Mouse (Mus musculus) midbrain, postnatal 0 days (tissue): ENCODE measurements around the gene Fchsd2. TPM values are rescaled to one million over a fixed set of nuclear protein-coding genes. Genes with fewer than 3 reads are reported as not detected.

ENCODE experiments used
- ATAC-seq: fragments of 200-750 bp; cut with Nextera tagmentation; 2 replicates; pipeline ENCODE4 v1.8.0; 2017; ENCODE audit warnings: moderate number of reproducible peaks, mild to moderate bottlenecking, moderate TSS enrichment, moderate library complexity; ENCODE audit not compliant: low FRiP score
- DNase-seq: peaks from one replicate; pipeline ENCODE4 v3.0.0-alpha.2; 2015; ENCODE audit warnings: low spot score
- H3K27ac ChIP-seq: fragments of 300-500 bp; sonication (generic); 2 replicates; pipeline ENCODE4 v1.5.1; 2014; ENCODE audit warnings: low read depth, mild to moderate bottlenecking, low read length, mixed read lengths
- H3K27me3 ChIP-seq: fragments of 300-500 bp; sonication (generic); 2 replicates; pipeline ENCODE4 v1.6.1; 2014; ENCODE audit warnings: low read length, control low read depth, mixed read lengths; ENCODE audit not compliant: insufficient read depth
- H3K36me3 ChIP-seq: fragments of 300-500 bp; sonication (generic); 2 replicates; pipeline ENCODE4 v1.6.1; 2014; ENCODE audit warnings: low read length, control low read depth, mixed read lengths; ENCODE audit not compliant: insufficient read depth
- H3K4me1 ChIP-seq: fragments of 300-500 bp; sonication (generic); 2 replicates; pipeline ENCODE4 v1.6.1; 2014; ENCODE audit warnings: mild to moderate bottlenecking, control low read depth, antibody characterized with exemption, low read length, mixed read lengths; ENCODE audit not compliant: insufficient read depth
- H3K4me2 ChIP-seq: fragments of 300-500 bp; sonication (generic); 2 replicates; pipeline ENCODE4 v1.6.1; 2014; ENCODE audit warnings: low read depth, mild to moderate bottlenecking, low read length, mixed read lengths; ENCODE audit not compliant: poor library complexity, severe bottlenecking
- H3K4me3 ChIP-seq: fragments of 300-500 bp; sonication (generic); 2 replicates; pipeline ENCODE4 v1.5.1; 2014; ENCODE audit warnings: low read depth, mild to moderate bottlenecking, low read length, moderate library complexity
- H3K9ac ChIP-seq: fragments of 300-500 bp; sonication (generic); replicated peaks from 2 replicates; pipeline ENCODE4 v1.6.1; 2014; ENCODE audit warnings: mild to moderate bottlenecking, low read length, moderate library complexity, mixed read lengths; ENCODE audit not compliant: poor library complexity, severe bottlenecking
- H3K9me3 ChIP-seq: fragments of 300-500 bp; sonication (generic); 2 replicates; pipeline ENCODE4 v1.6.1; 2016; ENCODE audit warnings: low read length, control low read depth
- CTCF ChIP-seq: IDR thresholded peaks from 2 replicates; pipeline ENCODE4 v1.5.1; 2016; ENCODE audit warnings: antibody characterized with exemption, mild to moderate bottlenecking
- WGBS: fragments of 180-500 bp; shearing (Covaris S2); extraction: QIAGEN DNeasy Blood & Tissue Kit; methylation state at CpG from one replicate; pipeline ENCODE4 v1.1.7; 2014; 5-methylcytosine and 5-hydroxymethylcytosine counted together
- polyA plus RNA-seq: library from polyadenylated mRNA; unstranded; fragments of >200 nt; fragmentation: Nextera tagmentation; extraction: Ambion mirVana; gene quantifications from 2 replicates; pipeline ENCODE4 v1.2.1, GENCODE M21; 2015
- total RNA-seq: library from RNA; depleted of rRNA; stranded (reverse); fragments of >200 nt; gene quantifications from 2 replicates; pipeline ENCODE4 v1.2.3, GENCODE M21; 2014

Gene Fchsd2
- total and polyA plus RNA-seq, 2 experiments from 2014 or later: 39.2 to 55.7 TPM

DNA sequence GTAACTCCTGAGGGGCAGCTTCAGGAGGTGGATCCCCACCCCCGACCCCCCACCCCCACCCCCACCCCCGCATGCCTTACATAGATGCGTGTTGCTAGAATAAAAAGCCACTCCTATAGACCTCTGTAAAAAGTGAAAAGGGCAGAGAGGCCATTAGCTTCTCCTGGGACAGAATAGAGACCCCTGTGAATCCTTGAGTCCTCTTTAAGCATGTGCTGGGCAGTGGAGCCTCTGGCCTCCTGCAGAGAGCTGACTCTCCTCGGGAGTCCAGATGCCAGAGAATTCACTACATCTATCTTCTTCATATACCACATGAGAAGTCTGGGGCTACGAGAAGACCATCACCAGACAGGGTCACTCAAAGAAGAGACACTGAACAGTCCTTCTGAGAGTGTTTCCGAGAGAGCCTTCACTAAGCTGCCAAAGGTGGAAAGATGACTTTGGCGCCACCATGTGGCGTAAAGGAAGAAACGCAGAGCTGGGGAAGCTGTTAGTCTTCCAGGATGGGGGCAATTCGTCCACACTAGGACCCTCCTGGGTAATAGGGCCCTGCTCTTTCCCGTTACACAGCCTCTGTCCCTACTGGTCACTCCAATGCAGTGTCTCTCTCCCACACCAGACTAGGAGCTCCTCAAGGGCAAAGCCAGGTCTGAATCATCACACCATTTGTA lies 41.0 kb upstream of the Fchsd2 start:
- peak; percentile 93 for TF ChIP-seq CTCF
- 22% methylated on average over 11 of the region's 11 CpGs for WGBS
- ATAC-seq: peak; percentile 56; the same call in 1 of the 2 replicates

DNA sequence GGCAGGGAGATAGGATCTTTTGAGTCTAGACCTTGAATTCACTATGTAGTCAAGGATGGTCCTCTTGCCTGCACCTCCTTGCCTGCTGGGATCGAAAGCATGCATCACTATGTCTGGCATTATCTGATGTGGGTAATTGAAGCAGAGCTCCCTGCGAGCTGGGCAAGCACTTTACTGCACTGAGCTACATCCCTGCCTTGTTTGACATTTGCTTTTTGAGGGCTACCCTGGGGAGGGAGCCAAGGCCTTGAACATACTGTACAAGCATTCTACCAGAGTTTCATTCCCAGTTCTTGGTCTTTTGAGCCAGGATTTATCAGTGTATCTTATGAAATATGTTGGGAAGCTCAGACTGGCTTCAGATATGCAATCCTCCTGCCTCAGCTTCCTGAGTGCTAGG lies 39.5 kb upstream of the Fchsd2 start:
- H3K4me1 ChIP-seq: no peaks in the 10 kb centered on the region
- no peaks in the 10 kb centered on the region for H3K36me3 ChIP-seq
- no peak overlapping the region for H3K9ac ChIP-seq
- H3K9me3 ChIP-seq: no peaks in the 10 kb centered on the region
- no peak for ATAC-seq
- H3K4me3 ChIP-seq: no peak overlapping the region
- no peak for TF ChIP-seq CTCF
- WGBS: 62% methylated on average over 2 of the region's 2 CpGs
- no peaks in the 10 kb centered on the region for H3K27me3 ChIP-seq
- no peak overlapping the region for H3K27ac ChIP-seq
- no peak overlapping the region for H3K4me2 ChIP-seq
- DNase-seq: no peak

More for the DNA sequence above, 41.0 kb upstream of the Fchsd2 start:
- Histone ChIP-seq H3K4me2 (no peak overlapping the region), H3K27ac (no peak overlapping the region), H3K9me3 (no peaks in the 10 kb centered on the region), H3K9ac (no peak overlapping the region), H3K27me3 (no peaks in the 10 kb centered on the region), H3K4me3 (no peak overlapping the region), H3K36me3 (no peaks in the 10 kb centered on the region), H3K4me1 (no peaks in the 10 kb centered on the region)
- DNase-seq: peak; percentile 83

DNA sequence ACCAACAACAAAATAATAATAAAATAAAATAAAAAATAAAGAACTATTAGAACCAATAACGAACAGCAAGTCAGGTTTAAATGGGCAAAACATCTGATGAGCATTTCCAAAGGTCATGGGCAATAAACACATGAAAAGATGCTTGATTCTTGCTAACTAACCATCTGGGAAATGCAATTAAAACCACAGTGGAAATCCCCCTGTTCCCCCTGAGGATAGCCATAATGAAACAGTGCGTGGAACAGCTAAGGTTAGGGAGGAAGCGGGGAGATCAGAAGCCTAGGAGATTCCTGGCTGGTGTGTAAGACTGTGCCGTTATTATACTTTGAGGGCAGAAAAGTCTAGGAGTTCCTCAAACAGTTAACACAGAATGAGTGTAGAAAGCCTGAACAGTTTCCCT lies 35.4 kb upstream of the Fchsd2 start:
- no peaks in the 10 kb centered on the region for H3K27me3 ChIP-seq
- no peak for TF ChIP-seq CTCF
- DNase-seq: no peak
- no peaks in the 10 kb centered on the region for H3K36me3 ChIP-seq
- 58% methylated on average over 4 of the region's 4 CpGs for WGBS
- no peak overlapping the region for H3K4me2 ChIP-seq
- H3K27ac ChIP-seq: no peak overlapping the region
- no peak overlapping the region for H3K9ac ChIP-seq
- H3K4me1 ChIP-seq: no peaks in the 10 kb centered on the region; the same call in 1 of the 2 replicates
- H3K4me3 ChIP-seq: no peak overlapping the region
- ATAC-seq: no peak
- no peaks in the 10 kb centered on the region for H3K9me3 ChIP-seq

DNA sequence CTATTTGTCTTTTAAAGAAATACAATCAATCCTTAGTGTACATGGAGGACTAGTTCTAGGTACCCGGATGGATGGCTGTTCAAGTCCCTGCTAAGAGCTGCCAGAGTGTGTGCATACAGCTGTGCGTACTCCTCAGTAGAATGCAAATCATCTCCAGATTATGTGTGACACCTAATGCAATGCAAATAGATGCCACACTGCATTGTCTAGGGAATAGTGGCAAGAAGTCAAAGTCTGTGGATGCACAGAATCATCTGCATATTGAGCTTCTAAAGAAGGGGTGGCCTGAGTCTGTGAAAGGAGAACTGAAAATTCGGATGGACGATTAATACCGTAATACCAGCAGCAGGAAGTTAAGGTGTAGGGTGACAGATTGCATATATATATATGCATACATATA lies 33.5 kb upstream of the Fchsd2 start:
- H3K36me3 ChIP-seq: no peaks in the 10 kb centered on the region
- ATAC-seq: no peak
- TF ChIP-seq CTCF: no peak
- no peak overlapping the region for H3K9ac ChIP-seq
- DNase-seq: no peak
- H3K4me3 ChIP-seq: no peak overlapping the region
- H3K9me3 ChIP-seq: no peaks in the 10 kb centered on the region
- H3K4me1 ChIP-seq: no peaks in the 10 kb centered on the region; the same call in 1 of the 2 replicates
- no peak overlapping the region for H3K4me2 ChIP-seq
- H3K27ac ChIP-seq: no peak overlapping the region
- no peaks in the 10 kb centered on the region for H3K27me3 ChIP-seq
- 55% methylated on average over 5 of the region's 5 CpGs for WGBS

DNA sequence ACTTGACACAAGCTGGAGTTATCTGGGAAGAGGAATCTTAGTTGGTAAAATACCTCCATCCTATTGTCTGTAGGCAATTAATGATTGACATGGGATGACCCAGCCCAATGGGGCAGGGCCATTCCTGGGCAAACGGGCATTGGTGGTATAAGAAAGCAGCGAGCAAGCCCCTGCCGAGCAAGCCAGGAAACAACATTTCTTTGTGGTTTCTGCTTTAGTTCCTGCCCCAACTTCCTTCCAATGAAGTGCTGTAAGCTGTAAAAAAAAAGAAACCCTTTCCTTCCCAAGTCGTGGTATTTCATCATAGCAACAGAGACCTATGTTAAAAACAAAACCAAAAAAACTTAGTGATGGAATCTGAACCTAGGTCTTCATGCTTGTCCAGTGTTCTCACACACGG lies 32.2 kb upstream of the Fchsd2 start:
- ATAC-seq (no peak), DNase-seq (no peak)
- no peaks in the 10 kb centered on the region; the same call in 1 of the 2 replicates for H3K4me1 ChIP-seq
- no peak overlapping the region for H3K27ac ChIP-seq
- H3K9me3 ChIP-seq: no peaks in the 10 kb centered on the region
- no peaks in the 10 kb centered on the region for H3K27me3 ChIP-seq
- H3K4me3 ChIP-seq: no peak overlapping the region
- H3K36me3 ChIP-seq: no peaks in the 10 kb centered on the region
- no peak for TF ChIP-seq CTCF
- no peak overlapping the region for H3K9ac ChIP-seq
- 77% methylated on average over 5 of the region's 5 CpGs for WGBS
- no peak overlapping the region for H3K4me2 ChIP-seq

DNA sequence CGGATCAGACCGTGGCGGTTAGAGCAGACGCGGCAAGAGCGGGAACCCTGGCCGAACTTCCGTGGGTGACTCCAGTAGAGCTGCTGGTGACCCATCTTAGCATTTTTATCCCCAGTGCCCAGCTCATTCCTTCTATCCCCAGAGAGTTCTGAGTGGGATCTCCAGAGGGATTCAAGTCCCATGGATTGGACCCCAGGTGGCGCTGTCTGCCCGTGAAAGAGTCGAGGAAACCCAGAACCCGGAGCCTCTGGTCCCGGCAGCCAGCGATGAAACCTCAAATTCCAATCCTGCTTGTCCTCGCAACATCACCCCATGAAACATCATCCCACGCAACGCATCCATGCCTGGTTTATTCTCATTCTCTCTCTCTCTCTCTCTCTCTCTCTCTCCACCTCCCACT lies 31.3 kb upstream of the Fchsd2 start:
- H3K9me3 ChIP-seq: no peaks in the 10 kb centered on the region
- H3K9ac ChIP-seq: no peak overlapping the region
- DNase-seq: peak; percentile 83
- H3K4me2 ChIP-seq: peak overlapping the region; percentile 26; the same call in 1 of the 2 replicates
- peak; percentile 84 for TF ChIP-seq CTCF
- 7% methylated on average over 17 of the region's 17 CpGs for WGBS
- H3K27ac ChIP-seq: no peak overlapping the region
- no peak overlapping the region for H3K4me3 ChIP-seq
- no peaks in the 10 kb centered on the region for H3K36me3 ChIP-seq
- ATAC-seq: peak; percentile 62
- no peaks in the 10 kb centered on the region for H3K27me3 ChIP-seq
- H3K4me1 ChIP-seq: no peaks in the 10 kb centered on the region; the same call in 1 of the 2 replicates
